Comparison of ENCODE assay signal across 14 mouse cellular contexts in the genomic region with DNA sequence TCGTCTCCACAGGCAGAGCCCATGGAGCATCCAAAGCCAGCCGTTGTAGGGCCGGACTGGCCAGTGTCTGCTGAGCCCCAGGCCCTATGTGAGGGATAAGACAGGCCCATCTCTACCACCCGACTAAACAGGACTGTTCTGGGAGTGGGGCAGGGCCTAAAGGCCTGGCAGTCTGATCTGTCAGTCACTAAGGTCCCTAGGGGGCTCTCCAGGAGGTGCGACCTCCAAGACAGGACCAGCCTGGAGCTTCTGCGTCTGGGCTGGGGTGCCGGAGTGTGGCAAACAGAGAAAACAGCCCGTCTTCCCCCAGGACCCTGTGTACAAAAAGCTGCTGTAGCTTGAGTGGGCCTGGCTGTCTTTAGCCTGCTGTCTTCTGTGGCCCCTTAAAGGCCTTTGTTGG. TPM values are rescaled to one million over a fixed set of nuclear protein-coding genes. Genes with fewer than 3 reads are reported as not detected.
DNase-seq lines count a peak whose midpoint lies in the region; ATAC-seq and TF ChIP-seq lines count a peak whose summit lies in the region.
"Had no signal": no experiment of that assay in that cellular context is flagged by ENCODE, and none has a peak within 500 bp of the region (broad histone marks: within the 10 kb centered on the region; RNA-seq: fewer than 3 reads in every experiment).

No protein-coding gene starts in this region.

- ATAC-seq in forebrain, embryonic 16.5 days = no peak
- no peak for ATAC-seq in embryonic facial prominence, embryonic 11.5 days (replicated peaks; ENCODE audit: insufficient number of reproducible peaks, low FRiP score, low TSS enrichment, low read depth)
- ATAC-seq in hindbrain, embryonic 16.5 days = no peak
- no peak for ATAC-seq in liver, postnatal 0 days

- H3K4me3 ChIP-seq in forebrain, embryonic 10.5 days = peak overlapping the region; percentile 82; the same call in 1 of the 2 replicates
- no peak overlapping the region for H3K4me3 ChIP-seq in forebrain, embryonic 16.5 days (replicated peaks; ENCODE audit: low read length)
- H3K4me3 ChIP-seq in layer of hippocampus, adult 2 months = peak overlapping the region; percentile 82; the same call in 1 of the 2 replicates
- H3K4me3 ChIP-seq in embryonic facial prominence, embryonic 11.5 days (ENCODE audit: low read depth, low read length) = no peak overlapping the region
- no peak overlapping the region for H3K4me3 ChIP-seq in hindbrain, embryonic 16.5 days (ENCODE audit: low read length)
- no peak overlapping the region for H3K4me3 ChIP-seq in liver, postnatal 0 days (ENCODE audit: low read depth, low read length)

- H3K4me2 ChIP-seq in forebrain, embryonic 16.5 days (ENCODE audit: low read length) = no peak overlapping the region
- H3K4me2 ChIP-seq in embryonic facial prominence, embryonic 11.5 days (ENCODE audit: low read depth, low read length) = peak overlapping the region; percentile 13; the same call in 1 of the 2 replicates
- H3K4me2 ChIP-seq in hindbrain, embryonic 16.5 days (ENCODE audit: low read length) = no peak overlapping the region
- H3K4me2 ChIP-seq in liver, postnatal 0 days (ENCODE audit: low read depth, low read length) = no peak overlapping the region

- H3K36me3 ChIP-seq in forebrain, embryonic 10.5 days (replicated peaks) = peaks cover 51% of the 10 kb centered on the region
- peaks cover 10% of the 10 kb centered on the region; the same call in 1 of the 2 replicates for H3K36me3 ChIP-seq in forebrain, embryonic 16.5 days (ENCODE audit: control insufficient read depth, insufficient read depth)
- no peaks in the 10 kb centered on the region; the same call in 1 of the 2 replicates for H3K36me3 ChIP-seq in embryonic facial prominence, embryonic 11.5 days (replicated peaks; ENCODE audit: control insufficient read depth, insufficient read depth, low read depth, low read length)
- peaks cover 32% of the 10 kb centered on the region for H3K36me3 ChIP-seq in hindbrain, embryonic 16.5 days (ENCODE audit: control insufficient read depth, insufficient read depth, low read length)
- peaks cover 2% of the 10 kb centered on the region; the same call in 1 of the 2 replicates for H3K36me3 ChIP-seq in liver, postnatal 0 days (replicated peaks; ENCODE audit: insufficient read depth, low read length)

- no peaks in the 10 kb centered on the region for H3K9me3 ChIP-seq in forebrain, embryonic 10.5 days
- H3K9me3 ChIP-seq in forebrain, embryonic 16.5 days (ENCODE audit: control insufficient read depth, low read length) = no peaks in the 10 kb centered on the region
- no peaks in the 10 kb centered on the region for H3K9me3 ChIP-seq in embryonic facial prominence, embryonic 11.5 days (replicated peaks; ENCODE audit: control insufficient read depth, low read length)
- no peaks in the 10 kb centered on the region for H3K9me3 ChIP-seq in hindbrain, embryonic 16.5 days (ENCODE audit: control insufficient read depth, low read length)
- H3K9me3 ChIP-seq in liver, postnatal 0 days (ENCODE audit: low read length) = no peaks in the 10 kb centered on the region

- no peak for TF ChIP-seq EP300 in liver, postnatal 0 days (IDR thresholded peaks at IDR 0.05; ENCODE audit: low read depth)

- DNase-seq in forebrain, embryonic 10.5 days (ENCODE audit: extremely low spot score, low spot score) = no peak
- no peak for DNase-seq in layer of hippocampus, adult 2 months (ENCODE audit: low spot score in 2 of 2)
- DNase-seq in layer of hippocampus, postnatal 36 days = no peak
- DNase-seq in embryonic facial prominence, embryonic 11.5 days (ENCODE audit: low spot score) = no peak
- no peak for DNase-seq in kidney, postnatal 4 days
- DNase-seq in liver, postnatal 0 days = no peak
- DNase-seq: right cerebral cortex, postnatal 4 days; thymus, adult 18-20 months had no signal

- H3K4me1 ChIP-seq in forebrain, embryonic 10.5 days = peaks cover 48% of the 10 kb centered on the region
- peaks cover 27% of the 10 kb centered on the region for H3K4me1 ChIP-seq in forebrain, embryonic 16.5 days (replicated peaks; ENCODE audit: control insufficient read depth, insufficient read depth, low read length)
- H3K4me1 ChIP-seq in embryonic facial prominence, embryonic 11.5 days (ENCODE audit: control insufficient read depth, insufficient read depth, low read length) = no peaks in the 10 kb centered on the region; the same call in none of the 2 replicates
- peaks cover 30% of the 10 kb centered on the region for H3K4me1 ChIP-seq in hindbrain, embryonic 16.5 days (ENCODE audit: control insufficient read depth, insufficient read depth, low read depth, low read length)
- peaks cover 13% of the 10 kb centered on the region for H3K4me1 ChIP-seq in liver, postnatal 0 days (ENCODE audit: insufficient read depth)

- TF ChIP-seq CTCF in layer of hippocampus, adult 2 months (conservative IDR thresholded peaks at IDR 0.05) = no peak
- TF ChIP-seq CTCF in liver, postnatal 0 days (IDR thresholded peaks at IDR 0.05; ENCODE audit: low read depth) = no peak

- 0 out of 2 replicates have a peak, but pooled peaks cover 4% of the 10 kb centered on the region for H3K27me3 ChIP-seq in forebrain, embryonic 10.5 days (ENCODE audit: poor library complexity, severe bottlenecking)
- H3K27me3 ChIP-seq in forebrain, embryonic 16.5 days (replicated peaks; ENCODE audit: control insufficient read depth, insufficient read depth, low read length) = no peaks in the 10 kb centered on the region
- H3K27me3 ChIP-seq in embryonic facial prominence, embryonic 11.5 days (ENCODE audit: control insufficient read depth, insufficient read depth, low read length) = no peaks in the 10 kb centered on the region
- H3K27me3 ChIP-seq in hindbrain, embryonic 16.5 days (replicated peaks; ENCODE audit: control insufficient read depth, insufficient read depth, low read length) = no peaks in the 10 kb centered on the region
- H3K27me3 ChIP-seq in liver, postnatal 0 days (ENCODE audit: insufficient read depth, low read length) = peaks cover 22% of the 10 kb centered on the region

- 77% methylated on average over 8 of the region's 8 CpGs for WGBS in forebrain, embryonic 10.5 days
- WGBS in forebrain, embryonic 16.5 days = 74% methylated on average over 8 of the region's 8 CpGs
- WGBS in embryonic facial prominence, embryonic 11.5 days = 63% methylated on average over 8 of the region's 8 CpGs
- 61% methylated on average over 8 of the region's 8 CpGs for WGBS in hindbrain, embryonic 16.5 days
- 78% methylated on average over 8 of the region's 8 CpGs for whole genome bisulfite sequencing in liver, postnatal 0 days (ENCODE audit: insufficient replicate concordance)

- H3K9ac ChIP-seq in forebrain, embryonic 16.5 days (replicated peaks; ENCODE audit: low read depth, low read length) = no peak overlapping the region; the same call in 1 of the 2 replicates
- no peak overlapping the region for H3K9ac ChIP-seq in embryonic facial prominence, embryonic 11.5 days (replicated peaks; ENCODE audit: low read length)
- H3K9ac ChIP-seq in hindbrain, embryonic 16.5 days (ENCODE audit: low read depth, low read length) = peak overlapping the region; percentile 8; the same call in 1 of the 2 replicates
- H3K9ac ChIP-seq in liver, postnatal 0 days (replicated peaks) = no peak overlapping the region
- H3K9ac ChIP-seq: liver, embryonic 14.5 days had no signal

- peak overlapping the region; percentile 98; the same call in 1 of the 2 replicates for H3K27ac ChIP-seq in forebrain, embryonic 10.5 days
- no peak overlapping the region for H3K27ac ChIP-seq in forebrain, embryonic 16.5 days (ENCODE audit: low read length)
- peak overlapping the region; percentile 98; the same call in 1 of the 2 replicates for H3K27ac ChIP-seq in layer of hippocampus, adult 2 months
- H3K27ac ChIP-seq in embryonic facial prominence, embryonic 11.5 days (replicated peaks; ENCODE audit: low read depth, low read length) = no peak overlapping the region
- H3K27ac ChIP-seq in hindbrain, embryonic 16.5 days (ENCODE audit: low read depth, low read length) = no peak overlapping the region
- no peak overlapping the region for H3K27ac ChIP-seq in liver, postnatal 0 days (ENCODE audit: low read depth)
- H3K27ac ChIP-seq: liver, embryonic 14.5 days had no signal

RNA-seq across cellular contexts. Expression of gene Zfp651, which starts 2.7 kb away (rescaled TPM):
- polyA plus RNA-seq in forebrain, embryonic 10.5 days (2016; fragmentation: Nextera tagmentation; extraction: Ambion mirVana) = 4.1 and 4.8 TPM in 2 replicates
- polyA plus RNA-seq in forebrain, embryonic 16.5 days (2015; fragmentation: Nextera tagmentation; extraction: Ambion mirVana) = 16.4 and 20.4 TPM in 2 replicates
- 100 to 1,000 TPM; 101 to 102 TPM for total RNA-seq in layer of hippocampus, adult 2 months (2021)
- 100 to 1,000 TPM; 105 to 106 TPM for total RNA-seq in layer of hippocampus, postnatal 36 days (2021)
- polyA plus RNA-seq in embryonic facial prominence, embryonic 11.5 days (2014; fragmentation: Nextera tagmentation; extraction: Ambion mirVana) = 4.9 and 5.1 TPM in 2 replicates
- 15.0 and 22.8 TPM in 2 replicates for polyA plus RNA-seq in hindbrain, embryonic 16.5 days (2015; fragmentation: Nextera tagmentation; extraction: Ambion mirVana)
- polyA plus RNA-seq in liver, postnatal 0 days (2015; fragmentation: Nextera tagmentation; extraction: Ambion mirVana) = 0.68 and 1.5 TPM in 2 replicates
- total RNA-seq: granulocyte monocyte progenitor cell, adult 5-6 weeks; neutrophil, adult 5-6 weeks had no signal

RNA-seq across cellular contexts. Expression of gene Klhl40, which starts 15.6 kb away (rescaled TPM):
- polyA plus RNA-seq in forebrain, embryonic 10.5 days (2016; fragmentation: Nextera tagmentation; extraction: Ambion mirVana) = 0.12 TPM in 1 of 2 replicates, not detected in the other
- 0.80 and 1.1 TPM in 2 replicates for polyA plus RNA-seq in forebrain, embryonic 16.5 days (2015; fragmentation: Nextera tagmentation; extraction: Ambion mirVana)
- 1 to 10 TPM; 3.3 to 4.6 TPM for total RNA-seq in layer of hippocampus, adult 2 months (2021)
- 1 to 10 TPM; 2.8 to 3.5 TPM for total RNA-seq in layer of hippocampus, postnatal 36 days (2021)
- polyA plus RNA-seq in embryonic facial prominence, embryonic 11.5 days (2014; fragmentation: Nextera tagmentation; extraction: Ambion mirVana) = 0.81 and 0.85 TPM in 2 replicates
- polyA plus RNA-seq in hindbrain, embryonic 16.5 days (2015; fragmentation: Nextera tagmentation; extraction: Ambion mirVana) = 1.9 and 3.3 TPM in 2 replicates
- polyA plus RNA-seq in liver, postnatal 0 days (2015; fragmentation: Nextera tagmentation; extraction: Ambion mirVana) = 0.13 and 0.81 TPM in 2 replicates
- total RNA-seq: neutrophil, adult 5-6 weeks had no signal
- polyA plus RNA-seq: liver, embryonic 14.5 days had no signal

RNA-seq across cellular contexts. Expression of gene Hhatl, which starts 30.5 kb away (rescaled TPM):
- polyA plus RNA-seq in forebrain, embryonic 10.5 days (2016; fragmentation: Nextera tagmentation; extraction: Ambion mirVana) = not detected in 2 replicates
- polyA plus RNA-seq in forebrain, embryonic 16.5 days (2015; fragmentation: Nextera tagmentation; extraction: Ambion mirVana) = not detected in 2 replicates
- 10 to 100 TPM; 15.6 to 19.9 TPM for total RNA-seq in layer of hippocampus, adult 2 months (2021)
- 10 to 100 TPM; 14.6 to 15.9 TPM for total RNA-seq in layer of hippocampus, postnatal 36 days (2021)
- not detected in 2 replicates for polyA plus RNA-seq in embryonic facial prominence, embryonic 11.5 days (2014; fragmentation: Nextera tagmentation; extraction: Ambion mirVana)
- polyA plus RNA-seq in hindbrain, embryonic 16.5 days (2015; fragmentation: Nextera tagmentation; extraction: Ambion mirVana) = 0.50 and 0.55 TPM in 2 replicates
- polyA plus RNA-seq in liver, postnatal 0 days (2015; fragmentation: Nextera tagmentation; extraction: Ambion mirVana) = 0.73 TPM in 1 of 2 replicates, not detected in the other
- total RNA-seq: common myeloid progenitor, adult 5-6 weeks; granulocyte monocyte progenitor cell, adult 5-6 weeks; neutrophil, adult 5-6 weeks had no signal
- polyA plus RNA-seq: liver, embryonic 14.5 days had no signal

RNA-seq across cellular contexts. Expression of gene Nktr, which starts 42.8 kb away (rescaled TPM):
- polyA plus RNA-seq in forebrain, embryonic 10.5 days (2016; fragmentation: Nextera tagmentation; extraction: Ambion mirVana) = 52.9 and 60.5 TPM in 2 replicates
- polyA plus RNA-seq in forebrain, embryonic 16.5 days (2015; fragmentation: Nextera tagmentation; extraction: Ambion mirVana) = 59.1 and 60.4 TPM in 2 replicates
- 100 to 1,000 TPM; 104 to 127 TPM for total RNA-seq in layer of hippocampus, adult 2 months (2021)
- total RNA-seq in layer of hippocampus, postnatal 36 days (2021) = 100 to 1,000 TPM in 1 of 2 experiments, 10 to 100 TPM in 1; 99.0 to 145 TPM
- polyA plus RNA-seq in embryonic facial prominence, embryonic 11.5 days (2014; fragmentation: Nextera tagmentation; extraction: Ambion mirVana) = 59.7 and 61.2 TPM in 2 replicates
- 43.2 and 44.4 TPM in 2 replicates for polyA plus RNA-seq in hindbrain, embryonic 16.5 days (2015; fragmentation: Nextera tagmentation; extraction: Ambion mirVana)
- polyA plus RNA-seq in liver, postnatal 0 days (2015; fragmentation: Nextera tagmentation; extraction: Ambion mirVana) = 14.9 and 17.3 TPM in 2 replicates

RNA-seq across cellular contexts. Expression of gene Ss18l2, which starts 51.7 kb away (rescaled TPM):
- 85.3 and 87.5 TPM in 2 replicates for polyA plus RNA-seq in forebrain, embryonic 10.5 days (2016; fragmentation: Nextera tagmentation; extraction: Ambion mirVana)
- 133 and 142 TPM in 2 replicates for polyA plus RNA-seq in forebrain, embryonic 16.5 days (2015; fragmentation: Nextera tagmentation; extraction: Ambion mirVana)
- total RNA-seq in layer of hippocampus, adult 2 months (2021) = 10 to 100 TPM; 71.8 to 78.8 TPM
- total RNA-seq in layer of hippocampus, postnatal 36 days (2021) = 10 to 100 TPM; 73.2 to 84.3 TPM
- polyA plus RNA-seq in embryonic facial prominence, embryonic 11.5 days (2014; fragmentation: Nextera tagmentation; extraction: Ambion mirVana) = 96.0 and 109 TPM in 2 replicates
- polyA plus RNA-seq in hindbrain, embryonic 16.5 days (2015; fragmentation: Nextera tagmentation; extraction: Ambion mirVana) = 171 and 184 TPM in 2 replicates
- 112 and 119 TPM in 2 replicates for polyA plus RNA-seq in liver, postnatal 0 days (2015; fragmentation: Nextera tagmentation; extraction: Ambion mirVana)

Comparison
In these comparisons a context has a peak if more than half of its experiments do, and no peak if none do; other contexts are left out.
1. H3K27ac ChIP-seq: peak in forebrain, embryonic 10.5 days (single experiment) and layer of hippocampus, adult 2 months (single experiment); none in forebrain, embryonic 16.5 days (single experiment), embryonic facial prominence, embryonic 11.5 days (single experiment), hindbrain, embryonic 16.5 days (single experiment) and liver, postnatal 0 days (single experiment).
2. H3K4me3 ChIP-seq: peak in forebrain, embryonic 10.5 days (single experiment) and layer of hippocampus, adult 2 months (single experiment); none in forebrain, embryonic 16.5 days (single experiment), embryonic facial prominence, embryonic 11.5 days (single experiment), hindbrain, embryonic 16.5 days (single experiment) and liver, postnatal 0 days (single experiment).